Mouse (Mus musculus): ENCODE measurements around the gene Hbb-bh1. TPM values are rescaled to one million over a fixed set of nuclear protein-coding genes. Genes with fewer than 3 reads are reported as not detected.
A peak's percentile ranks its signal among the peaks of the same experiment; 100 is the strongest.
"Not testable (repeated sequence)": the region's sequence is repeated elsewhere in the genome, so short reads cannot be mapped to it uniquely, and the experiment has no call there.

Hbb-bh1 gene
- total RNA-seq, 2 experiments from 2014 or later = not detected

DNA sequence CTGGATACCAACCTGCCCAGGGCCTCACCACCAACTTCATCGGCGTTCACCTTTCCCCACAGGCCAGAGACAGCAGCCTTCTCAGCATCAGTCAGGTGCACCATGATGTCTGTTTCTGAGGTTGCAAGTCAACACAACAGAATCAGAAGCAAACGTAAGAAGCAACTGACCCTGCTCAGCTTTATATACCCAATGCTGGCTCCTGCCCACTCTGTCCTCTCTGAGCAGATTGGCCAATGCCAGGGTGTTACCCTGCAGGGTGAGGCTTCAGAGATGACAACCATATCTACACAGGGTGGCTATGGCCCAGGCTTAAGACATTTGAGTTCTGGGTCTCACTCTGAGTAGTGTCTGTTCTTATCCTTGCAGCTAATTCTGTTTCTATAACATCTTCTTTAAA lies 29.2 kb downstream of the Hbb-bh1 start, which contains the start of gene Hbb-bt:
Gene Hbb-bt, minus strand, starts transcription at position 231 of the 400 bp plus-strand sequence.
- ATAC-seq (replicated peaks; ENCODE audit: low FRiP score, poor library complexity, severe bottlenecking) = peak; percentile 73

DNA sequence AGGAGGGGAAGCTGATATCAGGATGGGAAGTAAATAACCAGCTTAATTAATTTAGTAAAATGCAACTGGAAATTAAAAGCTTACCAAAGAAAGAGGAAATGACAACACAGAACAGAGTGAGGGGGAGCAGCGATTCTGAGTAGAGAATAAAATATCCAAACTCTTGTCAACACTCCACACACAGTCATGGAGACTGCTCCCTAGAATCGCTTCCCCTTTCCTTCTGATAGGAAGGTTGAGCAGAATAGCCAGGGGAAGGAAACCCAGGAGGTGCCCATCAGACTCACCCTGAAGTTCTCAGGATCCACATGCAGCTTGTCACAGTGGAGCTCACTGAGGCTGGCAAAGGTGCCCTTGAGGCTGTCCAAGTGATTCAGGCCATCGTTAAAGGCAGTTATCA lies 29.8 kb downstream of the Hbb-bh1 start:
- ATAC-seq (replicated peaks; ENCODE audit: low FRiP score, poor library complexity, severe bottlenecking) = not testable (repeated sequence)

DNA sequence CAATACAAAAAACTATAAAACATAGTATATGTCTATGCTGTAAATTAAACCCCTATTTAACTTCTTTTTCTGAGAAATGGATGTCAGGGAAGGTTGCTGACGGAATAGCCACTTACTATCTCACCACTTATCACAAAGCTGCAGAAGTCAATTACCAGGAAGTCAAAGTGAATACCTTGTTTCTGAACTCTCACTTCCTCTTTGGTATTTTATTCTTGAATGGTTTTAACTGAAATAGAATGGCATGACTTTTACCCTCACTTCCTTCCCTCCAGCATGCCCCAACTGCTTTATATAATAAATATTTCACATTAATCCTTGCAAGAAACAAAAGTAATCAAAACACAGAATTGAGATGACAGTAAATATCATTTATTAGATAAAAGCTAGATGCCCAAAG lies 30.8 kb downstream of the Hbb-bh1 start:
- ATAC-seq (replicated peaks; ENCODE audit: low FRiP score, poor library complexity, severe bottlenecking) = no peak

DNA sequence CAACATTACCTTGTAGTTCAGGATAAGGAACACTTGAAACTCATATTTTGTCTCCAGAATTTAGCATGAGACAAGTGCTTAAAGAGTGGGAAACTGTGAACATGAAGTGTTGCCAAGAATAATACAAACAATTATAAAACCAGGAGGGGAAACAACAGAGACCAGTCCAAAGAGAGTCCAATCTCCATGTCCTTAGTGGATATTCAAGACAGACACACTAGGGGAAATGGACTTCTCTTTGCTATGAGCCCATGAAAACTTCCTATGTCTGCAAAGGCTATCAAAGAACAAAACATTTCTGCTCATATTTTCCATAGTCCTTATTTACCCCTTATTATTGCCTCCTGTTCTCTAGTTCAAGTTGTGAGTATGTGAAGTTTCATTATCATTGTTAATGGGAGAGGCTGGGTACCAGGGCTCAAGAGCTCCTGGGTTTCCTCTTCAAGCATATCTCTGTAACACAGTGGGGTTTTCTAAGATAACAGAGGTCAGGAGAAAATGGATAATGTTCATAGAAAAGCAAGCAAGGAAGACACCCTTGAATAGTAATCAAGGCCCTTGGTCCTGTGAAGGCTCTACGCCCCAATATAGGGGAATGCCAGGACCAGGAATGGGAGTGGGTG lies 31.6 kb downstream of the Hbb-bh1 start:
- peak; percentile 25 for ATAC-seq (replicated peaks; ENCODE audit: low FRiP score, poor library complexity, severe bottlenecking)

DNA sequence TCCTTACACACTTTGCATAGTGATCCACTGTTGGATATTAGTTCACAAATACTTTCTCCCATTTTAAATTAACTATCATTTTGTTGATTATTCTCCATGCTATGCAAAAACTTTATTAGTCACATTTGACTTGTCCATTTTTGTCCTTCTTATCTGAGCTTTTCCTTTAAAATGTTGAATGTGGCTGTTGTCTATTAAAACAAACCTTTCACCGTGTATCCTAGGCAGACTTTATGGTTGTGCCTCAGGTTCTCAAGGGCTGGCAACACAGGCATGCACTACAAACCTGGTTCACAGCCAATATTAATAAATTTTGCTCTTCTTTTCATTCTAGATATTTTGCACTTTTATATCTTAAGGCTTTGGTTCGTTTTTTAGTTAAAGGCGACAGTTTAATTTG lies 32.2 kb downstream of the Hbb-bh1 start:
- peak; percentile 8; the same call in 1 of the 2 replicates for ATAC-seq (replicated peaks; ENCODE audit: low FRiP score, poor library complexity, severe bottlenecking)

DNA sequence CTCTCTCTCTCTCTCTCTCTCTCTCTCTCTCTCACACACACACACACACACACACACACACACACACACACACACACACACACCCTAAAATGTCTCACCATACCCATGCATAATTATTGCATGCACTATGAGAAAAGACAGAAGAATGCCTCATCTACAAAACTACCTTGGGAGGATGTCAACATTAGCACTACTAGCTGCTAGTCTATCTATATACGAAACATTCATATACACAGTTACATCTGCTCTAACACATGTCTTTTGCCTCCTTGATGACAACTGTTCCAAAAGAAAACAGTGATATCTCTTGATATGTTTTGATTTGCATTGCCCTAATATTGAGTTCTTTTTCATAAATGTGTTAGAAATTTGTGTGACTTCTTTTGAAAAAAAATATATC lies 32.7 kb downstream of the Hbb-bh1 start:
- peak; percentile 11; the same call in 1 of the 2 replicates for ATAC-seq (replicated peaks; ENCODE audit: low FRiP score, poor library complexity, severe bottlenecking)

DNA sequence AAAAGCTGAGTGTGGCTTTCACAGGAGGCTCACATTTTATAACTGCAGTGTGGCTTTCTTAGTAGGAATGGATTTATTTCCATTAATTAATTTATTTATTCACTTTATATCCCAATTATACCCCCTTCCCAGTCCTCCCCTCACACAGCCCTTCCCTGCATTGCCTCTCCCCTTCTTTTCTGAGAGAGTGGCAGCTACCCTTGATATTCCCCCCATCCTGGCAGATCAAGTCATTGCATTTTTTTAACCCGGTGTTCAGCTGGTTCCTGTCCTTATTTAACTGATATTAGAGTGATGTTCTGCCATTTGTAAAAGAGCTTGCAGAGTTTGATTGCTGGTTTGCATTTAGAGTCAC lies 33.2 kb downstream of the Hbb-bh1 start:
- no peak for ATAC-seq (replicated peaks; ENCODE audit: low FRiP score, poor library complexity, severe bottlenecking)

DNA sequence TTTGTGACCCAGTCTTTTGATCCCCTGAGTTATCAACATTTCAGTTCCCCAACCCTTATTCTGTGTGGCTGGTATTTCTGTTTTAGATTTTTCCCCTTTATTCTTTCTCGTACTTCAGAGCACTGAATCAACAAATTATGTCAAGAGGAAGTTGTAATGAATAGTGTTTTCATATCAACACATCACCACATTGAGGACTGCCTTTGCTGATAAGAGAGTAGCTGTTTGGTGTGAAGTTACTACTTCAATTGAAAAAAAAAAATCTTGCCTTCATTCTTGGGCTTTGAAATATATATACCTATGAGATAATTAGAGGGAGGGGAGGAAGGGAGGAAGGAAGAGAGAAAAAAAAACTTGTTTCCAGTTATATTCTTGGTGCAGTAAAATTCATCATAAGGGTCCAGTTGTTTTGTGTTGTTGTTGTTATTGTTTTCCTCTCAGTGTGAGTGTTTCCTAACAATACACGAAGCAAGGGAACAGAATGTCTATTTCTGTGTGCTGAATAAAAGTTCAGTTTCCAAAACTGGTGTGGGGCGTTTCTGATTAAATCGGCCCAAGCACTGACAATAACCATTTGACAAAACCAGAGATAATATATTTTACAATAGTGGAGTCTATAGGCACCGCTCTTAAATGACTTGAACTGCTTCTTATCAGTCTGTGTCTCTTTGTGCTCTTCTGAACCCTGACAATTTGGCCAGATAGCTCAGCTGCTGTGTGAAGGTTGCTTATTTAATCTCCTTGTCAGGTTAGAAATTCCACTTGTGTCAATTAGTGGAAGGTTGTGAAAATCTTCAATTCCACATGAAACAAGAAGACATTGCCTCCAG lies 33.8 kb downstream of the Hbb-bh1 start:
- ATAC-seq (replicated peaks; ENCODE audit: low FRiP score, poor library complexity, severe bottlenecking) = no peak

DNA sequence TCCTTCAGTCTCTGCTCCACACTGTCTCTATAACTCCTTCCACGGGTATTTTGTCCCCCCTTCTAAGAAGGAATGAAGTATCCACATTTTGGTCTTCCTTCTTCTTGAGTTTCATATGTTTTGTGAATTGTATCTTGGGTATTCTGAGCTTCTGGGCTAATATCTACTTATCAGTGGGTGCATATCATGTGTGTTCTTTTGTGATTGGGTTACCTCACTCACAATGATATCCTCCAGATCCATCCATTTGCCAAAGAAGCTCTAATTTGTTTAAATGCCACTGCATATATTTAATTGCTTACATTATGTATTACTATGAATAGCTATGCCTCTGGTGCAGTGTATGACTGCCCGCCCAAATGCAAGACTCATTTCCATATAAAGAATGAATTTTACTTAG lies 34.8 kb downstream of the Hbb-bh1 start:
- ATAC-seq (replicated peaks; ENCODE audit: low FRiP score, poor library complexity, severe bottlenecking) = not testable (repeated sequence)

DNA sequence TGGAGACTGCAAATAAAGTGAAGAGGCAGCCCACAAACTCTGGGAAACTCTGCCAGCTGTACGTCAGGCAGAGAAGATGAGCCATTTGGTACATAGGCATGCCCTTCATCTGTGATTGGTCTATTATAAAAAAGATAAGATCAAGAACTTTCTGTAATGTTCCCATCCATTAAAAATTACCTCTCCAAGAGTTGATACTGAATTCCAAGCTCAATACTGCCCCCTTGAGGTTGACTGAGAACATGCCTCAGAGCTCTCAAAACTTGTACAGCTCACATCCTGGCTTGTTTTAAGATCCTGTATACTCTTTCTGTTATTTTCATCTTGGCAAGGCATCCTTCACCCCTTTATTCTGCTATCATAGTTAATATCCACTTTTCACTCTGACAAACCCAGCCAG lies 36.1 kb downstream of the Hbb-bh1 start:
- ATAC-seq (replicated peaks; ENCODE audit: low FRiP score, poor library complexity, severe bottlenecking) = peak; percentile 46

DNA sequence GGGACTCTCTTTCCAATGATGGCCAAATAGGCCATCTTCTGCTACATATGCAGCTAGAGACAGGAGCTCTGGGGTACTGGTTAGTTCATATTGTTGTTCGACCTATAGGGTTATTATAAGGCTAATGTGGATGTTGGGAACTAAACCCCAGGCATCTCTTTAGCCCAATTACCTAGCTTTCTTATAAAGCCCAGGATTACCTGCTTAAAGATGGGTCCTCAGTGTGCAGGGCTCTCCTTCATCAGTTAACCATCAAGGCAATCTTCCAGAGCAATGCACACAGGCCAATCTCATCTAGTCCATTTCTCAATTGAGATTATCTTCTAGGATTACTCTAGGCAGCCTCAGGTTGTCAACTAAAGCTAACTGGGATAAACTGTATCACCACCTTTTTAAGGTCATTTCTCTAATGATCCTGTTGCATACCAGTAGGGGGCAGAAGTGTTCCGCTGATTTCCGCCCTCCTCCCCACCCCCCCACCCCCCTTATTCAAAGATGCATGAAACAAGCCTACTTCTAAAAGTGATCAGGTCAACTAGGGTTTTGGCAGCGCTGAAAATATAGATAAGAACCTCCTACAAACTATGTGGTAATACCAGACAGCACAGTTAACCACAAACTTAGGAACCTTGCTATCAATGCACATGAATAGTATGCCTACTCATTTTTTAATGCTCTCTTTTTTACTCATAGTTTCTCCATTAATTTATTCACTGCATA lies 50.1 kb downstream of the Hbb-bh1 start:
- ATAC-seq (replicated peaks; ENCODE audit: low FRiP score, poor library complexity, severe bottlenecking) = peak; percentile 93

DNA sequence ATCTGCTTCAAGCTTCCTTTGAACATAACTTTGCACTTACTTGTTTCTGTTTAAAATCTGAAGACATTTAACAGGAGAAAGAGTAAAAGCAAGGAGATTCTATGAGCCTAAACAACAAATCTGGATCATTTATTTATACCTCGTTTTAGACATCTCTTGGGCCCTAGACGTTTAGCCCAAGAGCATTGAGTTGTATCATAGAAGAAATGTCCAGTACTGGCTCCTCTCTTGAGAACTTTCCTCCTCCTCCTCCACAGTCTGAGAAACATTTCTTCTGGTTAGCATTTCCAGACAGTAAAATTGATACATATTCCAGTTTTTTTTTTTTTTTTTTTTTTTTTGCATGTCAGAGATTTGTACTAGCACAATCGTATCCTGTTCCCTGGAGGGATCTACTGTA lies 51.2 kb downstream of the Hbb-bh1 start, which contains the start of gene Olfr67:
Gene Olfr67, minus strand, starts transcription at position 101 of the 400 bp plus-strand sequence.
- no peak for ATAC-seq (replicated peaks; ENCODE audit: low FRiP score, poor library complexity, severe bottlenecking)

Other genes starting within 250 kb of the Hbb-bh1 start
Only the 30 nearest of the 32 such genes appear.
- not detected in 2 replicates for gene Olfr620, start 230.6 kb downstream of the Hbb-bh1 start, total RNA-seq (2015; ENCODE audit: low replicate concordance)
- gene Olfr620, start 230.6 kb downstream of the Hbb-bh1 start, total RNA-seq (2017; ENCODE audit: low replicate concordance) = not detected in 2 replicates
- gene Olfr622, start 200.5 kb downstream of the Hbb-bh1 start, total RNA-seq (2015; ENCODE audit: low replicate concordance) = not detected in 2 replicates
- not detected in 2 replicates for gene Olfr622, start 200.5 kb downstream of the Hbb-bh1 start, total RNA-seq (2017; ENCODE audit: low replicate concordance)
- gene Olfr623, start 179.5 kb downstream of the Hbb-bh1 start, total RNA-seq (2015; ENCODE audit: low replicate concordance) = not detected in 2 replicates
- gene Olfr623, start 179.5 kb downstream of the Hbb-bh1 start, total RNA-seq (2017; ENCODE audit: low replicate concordance) = not detected in 2 replicates
- gene Olfr624, start 172.0 kb downstream of the Hbb-bh1 start, total RNA-seq (2015; ENCODE audit: low replicate concordance) = not detected in 2 replicates
- gene Olfr624, start 172.0 kb downstream of the Hbb-bh1 start, total RNA-seq (2017; ENCODE audit: low replicate concordance) = under 0.01 and 0.13 TPM in 2 replicates
- gene Olfr625-ps1, start 160.4 kb downstream of the Hbb-bh1 start, total RNA-seq (2015; ENCODE audit: low replicate concordance) = not detected in 2 replicates
- gene Olfr625-ps1, start 160.4 kb downstream of the Hbb-bh1 start, total RNA-seq (2017; ENCODE audit: low replicate concordance) = not detected in 2 replicates
- not detected in 2 replicates for gene Olfr243, start 128.5 kb downstream of the Hbb-bh1 start, total RNA-seq (2015; ENCODE audit: low replicate concordance)
- not detected in 2 replicates for gene Olfr243, start 128.5 kb downstream of the Hbb-bh1 start, total RNA-seq (2017; ENCODE audit: low replicate concordance)
- not detected in 2 replicates for gene Olfr628, start 112.8 kb downstream of the Hbb-bh1 start, total RNA-seq (2015; ENCODE audit: low replicate concordance)
- gene Olfr628, start 112.8 kb downstream of the Hbb-bh1 start, total RNA-seq (2017; ENCODE audit: low replicate concordance) = not detected in 2 replicates
- not detected in 2 replicates for gene Olfr629, start 98.2 kb downstream of the Hbb-bh1 start, total RNA-seq (2015; ENCODE audit: low replicate concordance)
- not detected in 2 replicates for gene Olfr629, start 98.2 kb downstream of the Hbb-bh1 start, total RNA-seq (2017; ENCODE audit: low replicate concordance)
- not detected in 2 replicates for gene Olfr630, start 85.8 kb downstream of the Hbb-bh1 start, total RNA-seq (2015; ENCODE audit: low replicate concordance)
- not detected in 2 replicates for gene Olfr630, start 85.8 kb downstream of the Hbb-bh1 start, total RNA-seq (2017; ENCODE audit: low replicate concordance)
- gene Olfr69, start 71.6 kb downstream of the Hbb-bh1 start, total RNA-seq (2015; ENCODE audit: low replicate concordance) = 0.84 and 2.5 TPM in 2 replicates
- gene Olfr69, start 71.6 kb downstream of the Hbb-bh1 start, total RNA-seq (2017; ENCODE audit: low replicate concordance) = 1.7 TPM in 1 of 2 replicates, not detected in the other
- 2.9 TPM in 1 of 2 replicates, not detected in the other for gene Olfr68, start 63.5 kb downstream of the Hbb-bh1 start, total RNA-seq (2015; ENCODE audit: low replicate concordance)
- 0.83 and 2.8 TPM in 2 replicates for gene Olfr68, start 63.5 kb downstream of the Hbb-bh1 start, total RNA-seq (2017; ENCODE audit: low replicate concordance)
- 0.84 TPM in 1 of 2 replicates, not detected in the other for gene Olfr67, start 51.3 kb downstream of the Hbb-bh1 start, total RNA-seq (2015; ENCODE audit: low replicate concordance)
- 1.5 and 3.3 TPM in 2 replicates for gene Olfr67, start 51.3 kb downstream of the Hbb-bh1 start, total RNA-seq (2017; ENCODE audit: low replicate concordance)
- gene Hbb-bt, start 29.2 kb downstream of the Hbb-bh1 start, total RNA-seq (2015; ENCODE audit: low replicate concordance) = 26,042 and 29,427 TPM in 2 replicates
- gene Hbb-bt, start 29.2 kb downstream of the Hbb-bh1 start, total RNA-seq (2017; ENCODE audit: low replicate concordance) = 7,139 and 8,294 TPM in 2 replicates
- gene Hbb-bs, start 15.1 kb downstream of the Hbb-bh1 start, total RNA-seq (2015; ENCODE audit: low replicate concordance) = 118,402 and 120,100 TPM in 2 replicates
- gene Hbb-bs, start 15.1 kb downstream of the Hbb-bh1 start, total RNA-seq (2017; ENCODE audit: low replicate concordance) = 41,622 and 62,915 TPM in 2 replicates
- gene Hbb-bh2, start 2.6 kb downstream of the Hbb-bh1 start, total RNA-seq (2015; ENCODE audit: low replicate concordance) = not detected in 2 replicates
- gene Hbb-bh2, start 2.6 kb downstream of the Hbb-bh1 start, total RNA-seq (2017; ENCODE audit: low replicate concordance) = not detected in 2 replicates
- gene Hbb-y, start 10.1 kb upstream of the Hbb-bh1 start, total RNA-seq (2015; ENCODE audit: low replicate concordance) = not detected in 2 replicates
- gene Hbb-y, start 10.1 kb upstream of the Hbb-bh1 start, total RNA-seq (2017; ENCODE audit: low replicate concordance) = not detected in 2 replicates
- not detected in 2 replicates for gene Olfr66, start 43.1 kb upstream of the Hbb-bh1 start, total RNA-seq (2015; ENCODE audit: low replicate concordance)
- not detected in 2 replicates for gene Olfr66, start 43.1 kb upstream of the Hbb-bh1 start, total RNA-seq (2017; ENCODE audit: low replicate concordance)
- gene Olfr64, start 51.3 kb upstream of the Hbb-bh1 start, total RNA-seq (2015; ENCODE audit: low replicate concordance) = not detected in 2 replicates
- not detected in 2 replicates for gene Olfr64, start 51.3 kb upstream of the Hbb-bh1 start, total RNA-seq (2017; ENCODE audit: low replicate concordance)
- not detected in 2 replicates for gene Olfr65, start 60.3 kb upstream of the Hbb-bh1 start, total RNA-seq (2015; ENCODE audit: low replicate concordance)
- not detected in 2 replicates for gene Olfr65, start 60.3 kb upstream of the Hbb-bh1 start, total RNA-seq (2017; ENCODE audit: low replicate concordance)
- gene Olfr631, start 85.7 kb upstream of the Hbb-bh1 start, total RNA-seq (2015; ENCODE audit: low replicate concordance) = not detected in 2 replicates
- gene Olfr631, start 85.7 kb upstream of the Hbb-bh1 start, total RNA-seq (2017; ENCODE audit: low replicate concordance) = not detected in 2 replicates
- gene Olfr632, start 91.2 kb upstream of the Hbb-bh1 start, total RNA-seq (2015; ENCODE audit: low replicate concordance) = not detected in 2 replicates
- gene Olfr632, start 91.2 kb upstream of the Hbb-bh1 start, total RNA-seq (2017; ENCODE audit: low replicate concordance) = not detected in 2 replicates
- not detected in 2 replicates for gene Olfr633, start 101.3 kb upstream of the Hbb-bh1 start, total RNA-seq (2015; ENCODE audit: low replicate concordance)
- 0.15 TPM in 1 of 2 replicates, not detected in the other for gene Olfr633, start 101.3 kb upstream of the Hbb-bh1 start, total RNA-seq (2017; ENCODE audit: low replicate concordance)
- gene Olfr635, start 128.0 kb upstream of the Hbb-bh1 start, total RNA-seq (2015; ENCODE audit: low replicate concordance) = not detected in 2 replicates
- gene Olfr635, start 128.0 kb upstream of the Hbb-bh1 start, total RNA-seq (2017; ENCODE audit: low replicate concordance) = not detected in 2 replicates
- not detected in 2 replicates for gene Olfr638, start 155.6 kb upstream of the Hbb-bh1 start, total RNA-seq (2015; ENCODE audit: low replicate concordance)
- not detected in 2 replicates for gene Olfr638, start 155.6 kb upstream of the Hbb-bh1 start, total RNA-seq (2017; ENCODE audit: low replicate concordance)
- not detected in 2 replicates for gene Olfr639, start 174.1 kb upstream of the Hbb-bh1 start, total RNA-seq (2015; ENCODE audit: low replicate concordance)
- not detected in 2 replicates for gene Olfr639, start 174.1 kb upstream of the Hbb-bh1 start, total RNA-seq (2017; ENCODE audit: low replicate concordance)
- not detected in 2 replicates for gene Olfr640, start 182.4 kb upstream of the Hbb-bh1 start, total RNA-seq (2015; ENCODE audit: low replicate concordance)
- not detected in 2 replicates for gene Olfr640, start 182.4 kb upstream of the Hbb-bh1 start, total RNA-seq (2017; ENCODE audit: low replicate concordance)
- not detected in 2 replicates for gene Olfr641, start 192.3 kb upstream of the Hbb-bh1 start, total RNA-seq (2015; ENCODE audit: low replicate concordance)
- not detected in 2 replicates for gene Olfr641, start 192.3 kb upstream of the Hbb-bh1 start, total RNA-seq (2017; ENCODE audit: low replicate concordance)
- not detected in 2 replicates for gene Olfr642, start 209.5 kb upstream of the Hbb-bh1 start, total RNA-seq (2015; ENCODE audit: low replicate concordance)
- not detected in 2 replicates for gene Olfr642, start 209.5 kb upstream of the Hbb-bh1 start, total RNA-seq (2017; ENCODE audit: low replicate concordance)
- gene 4930516K23Rik, start 218.3 kb upstream of the Hbb-bh1 start, total RNA-seq (2015; ENCODE audit: low replicate concordance) = not detected in 2 replicates
- not detected in 2 replicates for gene 4930516K23Rik, start 218.3 kb upstream of the Hbb-bh1 start, total RNA-seq (2017; ENCODE audit: low replicate concordance)
- gene Olfr644, start 228.7 kb upstream of the Hbb-bh1 start, total RNA-seq (2015; ENCODE audit: low replicate concordance) = not detected in 2 replicates
- gene Olfr644, start 228.7 kb upstream of the Hbb-bh1 start, total RNA-seq (2017; ENCODE audit: low replicate concordance) = not detected in 2 replicates

Data from erythroid progenitor cell, adult 5-6 weeks (primary cell).